Mouse (Mus musculus) left cerebral cortex, adult 11 months (tissue): Measurements from ENCODE around the gene Smpdl3a.
A peak's percentile ranks its signal among the peaks of the same experiment; 100 is the strongest.

Experiments used
- DNase-seq: peaks from one replicate; pipeline ENCODE4 v3.0.0; 2022; ENCODE audit warnings: low spot score

Smpdl3a gene

DNA sequence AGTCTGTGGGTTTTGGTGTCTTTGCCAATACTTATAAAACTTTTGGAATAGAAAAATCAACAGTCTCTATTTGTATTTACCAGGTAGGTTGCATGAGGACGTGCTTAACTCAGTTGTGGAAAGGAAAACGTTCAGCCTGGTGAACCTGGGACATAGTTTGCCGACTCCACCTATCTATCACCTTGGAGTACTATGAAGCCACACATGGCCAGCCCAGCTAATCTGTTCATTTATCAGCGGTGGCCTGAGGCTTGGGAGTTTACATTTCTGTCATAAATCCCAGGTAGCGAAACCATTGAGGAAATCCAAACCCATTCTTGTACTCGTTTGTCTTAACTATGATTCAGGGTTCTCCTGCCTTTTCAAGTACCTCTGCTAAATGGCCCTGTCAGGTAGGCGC is at the start of gene Smpdl3a:
TSS of gene Smpdl3a (plus strand) at position 318 of the 400 bp plus-strand sequence.
- no peak for DNase-seq

DNA sequence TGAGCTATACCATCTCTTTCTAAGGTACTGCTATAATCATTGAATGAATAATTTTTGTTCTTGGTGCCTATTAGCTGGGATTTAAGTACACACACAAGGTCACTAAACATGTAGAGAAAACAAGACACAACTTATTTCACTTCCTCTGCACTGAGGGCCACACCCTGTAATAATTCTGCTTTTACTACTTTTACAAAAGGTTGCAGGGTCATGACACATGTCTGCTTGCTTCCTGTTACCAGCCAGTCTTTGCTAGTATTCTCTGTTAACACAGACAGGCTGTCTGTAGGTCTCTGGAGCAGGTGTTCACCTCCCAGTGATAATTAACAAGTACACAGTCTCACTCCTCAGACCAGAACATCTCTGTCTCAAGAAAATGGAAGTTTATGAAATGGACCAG is 48.7 kb upstream of the Smpdl3a start:
- DNase-seq: no peak

DNA sequence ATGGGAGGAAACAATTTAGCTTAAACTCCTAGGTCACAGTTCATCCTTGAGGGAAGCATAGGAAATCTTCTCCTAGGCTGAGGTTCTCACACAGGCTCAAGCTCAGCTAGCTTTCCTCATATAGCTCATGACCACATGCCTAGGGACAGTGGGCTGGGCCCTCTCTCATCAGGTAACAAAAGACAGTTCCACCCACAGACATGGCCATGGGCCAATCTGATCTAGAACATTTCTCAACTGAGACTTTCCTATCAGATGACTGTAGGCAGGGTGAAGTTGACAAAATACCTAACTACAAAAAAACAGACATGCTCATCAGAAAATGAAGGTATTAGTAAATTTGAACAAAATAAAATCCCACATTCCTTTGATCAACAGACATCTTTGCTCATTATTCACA is 47.0 kb upstream of the Smpdl3a start:
- no peak for DNase-seq

DNA sequence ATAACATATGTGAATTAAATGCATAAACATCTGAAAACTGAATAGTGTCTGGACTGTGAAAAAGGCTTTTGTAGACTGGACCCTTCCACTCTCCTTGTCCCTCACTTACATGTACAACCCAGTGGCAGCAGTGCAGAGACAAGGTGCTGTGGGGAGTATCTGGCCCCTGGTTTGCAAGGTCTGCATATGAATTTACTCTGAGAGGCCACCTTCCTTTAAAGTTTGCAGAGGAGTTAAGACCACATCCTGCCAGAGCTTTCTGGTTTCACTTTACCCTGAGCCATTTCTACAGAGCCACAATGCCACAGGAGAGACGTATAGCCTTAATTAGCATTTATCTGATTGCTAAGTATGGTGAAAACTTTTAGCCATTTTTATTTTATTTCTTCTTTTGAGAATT is 40.8 kb upstream of the Smpdl3a start:
- DNase-seq: no peak

DNA sequence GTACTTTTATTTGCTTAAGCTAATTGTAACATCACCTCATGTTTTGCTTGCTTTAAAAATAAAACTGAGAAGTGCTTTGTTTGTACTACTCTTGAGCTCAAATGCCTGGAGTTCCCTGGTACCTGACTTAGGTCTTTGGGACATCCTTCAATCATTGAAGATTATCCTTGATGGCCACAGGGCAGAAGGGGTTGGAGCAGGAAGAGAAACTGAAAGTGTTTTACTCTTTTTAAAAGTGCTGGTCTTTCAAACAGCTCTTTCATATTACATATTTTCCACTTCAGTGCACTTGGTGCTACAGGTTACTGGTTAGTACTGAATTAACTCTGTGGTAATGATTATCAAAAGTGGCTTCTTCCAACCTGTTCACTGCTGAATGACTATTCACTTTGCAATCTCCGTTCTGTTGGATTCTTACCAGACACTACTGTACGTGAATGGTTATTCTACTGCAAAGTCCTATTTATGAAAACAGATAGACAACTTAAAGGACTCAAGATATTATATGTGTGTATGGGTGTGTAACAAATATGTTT is 38.9 kb upstream of the Smpdl3a start:
- DNase-seq: no peak

DNA sequence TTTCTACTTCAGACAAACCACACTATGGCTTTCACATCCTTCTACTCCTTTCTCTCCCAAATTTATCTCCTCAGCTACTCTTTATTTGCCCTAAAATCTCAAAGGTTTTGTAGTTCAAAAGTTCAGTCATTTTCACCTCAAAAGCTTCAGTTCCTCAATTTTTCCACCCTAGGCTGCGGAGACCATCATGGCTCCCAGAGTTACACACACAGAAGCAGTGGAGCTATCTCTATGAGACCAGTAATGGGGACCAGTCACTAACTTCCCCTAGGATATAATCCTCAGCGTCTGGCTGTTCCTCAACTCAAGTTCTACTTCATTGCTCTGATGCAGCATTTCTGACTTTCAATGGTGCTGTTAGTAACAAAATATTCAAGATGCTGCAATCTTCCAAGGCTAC is 35.1 kb upstream of the Smpdl3a start:
- DNase-seq: no peak

DNA sequence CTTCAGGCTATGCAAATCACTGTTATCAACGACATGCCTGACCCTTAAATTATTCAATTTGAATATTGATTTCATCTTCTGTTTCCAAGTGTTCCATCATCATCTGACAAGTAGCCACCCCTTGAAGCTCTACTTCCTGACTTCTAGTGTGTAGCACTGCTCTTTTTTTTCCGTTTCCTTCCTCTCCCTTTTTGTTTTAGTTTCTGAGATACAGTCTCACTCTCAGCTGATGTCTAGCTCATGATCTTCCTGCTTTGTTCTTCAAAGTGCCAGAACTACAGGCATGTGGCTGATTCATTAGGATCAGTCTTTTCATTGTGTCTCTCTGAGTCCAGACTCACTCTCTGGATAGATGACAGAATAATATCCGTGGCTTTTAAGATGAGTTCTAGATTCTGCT is 33.4 kb upstream of the Smpdl3a start:
- DNase-seq: no peak

DNA sequence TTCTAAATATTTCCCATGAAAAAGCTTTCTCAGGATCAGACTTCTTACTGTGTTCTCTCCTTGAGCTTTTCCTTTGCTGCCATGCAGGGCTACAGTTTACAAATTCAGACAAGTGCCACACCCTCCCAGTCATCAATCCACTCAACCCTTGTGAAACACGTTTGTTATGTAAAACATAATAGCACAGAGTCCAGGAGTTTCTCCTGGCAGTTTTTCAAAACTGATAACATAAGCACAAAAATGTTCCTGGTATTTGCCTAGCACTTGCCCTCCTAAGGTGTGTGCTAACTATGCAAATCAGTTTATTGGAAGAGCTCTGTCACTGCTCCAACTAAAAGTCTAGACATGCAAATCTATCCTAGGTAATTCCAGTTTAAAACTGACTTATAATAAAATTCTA is 31.1 kb upstream of the Smpdl3a start:
- DNase-seq: no peak

DNA sequence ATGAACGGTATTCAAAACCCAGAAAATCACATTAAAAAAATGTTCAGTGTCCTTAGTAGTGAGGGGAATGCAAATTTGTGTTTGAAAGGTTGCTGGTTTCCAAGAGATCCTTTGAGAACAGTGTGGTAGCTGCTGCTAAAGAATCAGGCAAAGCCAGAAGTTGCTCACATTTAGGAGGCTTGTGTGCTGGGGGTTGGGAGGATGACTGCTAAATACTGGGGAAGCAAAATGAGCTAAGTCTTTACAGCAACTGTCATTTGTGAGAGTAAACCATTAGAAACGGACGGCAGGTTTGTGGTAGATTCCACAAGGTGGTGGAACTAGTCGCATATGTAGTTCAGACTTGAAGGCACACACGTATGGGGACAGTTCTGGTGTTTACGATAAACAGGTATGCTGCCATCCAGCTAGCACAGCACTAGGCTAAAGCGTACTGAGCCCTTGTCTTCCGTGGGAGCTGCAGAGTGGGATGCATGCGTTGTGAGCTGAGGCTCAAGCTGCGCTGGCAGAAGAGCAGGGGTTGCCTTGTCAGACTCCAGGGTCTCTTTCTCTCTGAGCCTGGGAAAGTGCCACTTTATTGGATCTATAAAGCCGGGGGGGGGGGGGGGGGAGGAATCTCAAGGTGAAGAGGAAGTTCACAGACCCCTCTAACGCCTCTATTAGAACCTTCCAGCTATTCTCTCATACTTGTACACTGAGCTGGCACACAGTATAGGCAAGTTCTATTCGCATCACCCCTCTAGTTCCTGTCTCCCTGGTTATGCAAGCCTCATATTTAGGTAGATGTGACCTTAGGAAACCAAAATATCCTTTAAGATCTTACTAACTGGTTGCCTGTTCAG is 10.6 kb upstream of the Smpdl3a start:
- DNase-seq: no peak

DNA sequence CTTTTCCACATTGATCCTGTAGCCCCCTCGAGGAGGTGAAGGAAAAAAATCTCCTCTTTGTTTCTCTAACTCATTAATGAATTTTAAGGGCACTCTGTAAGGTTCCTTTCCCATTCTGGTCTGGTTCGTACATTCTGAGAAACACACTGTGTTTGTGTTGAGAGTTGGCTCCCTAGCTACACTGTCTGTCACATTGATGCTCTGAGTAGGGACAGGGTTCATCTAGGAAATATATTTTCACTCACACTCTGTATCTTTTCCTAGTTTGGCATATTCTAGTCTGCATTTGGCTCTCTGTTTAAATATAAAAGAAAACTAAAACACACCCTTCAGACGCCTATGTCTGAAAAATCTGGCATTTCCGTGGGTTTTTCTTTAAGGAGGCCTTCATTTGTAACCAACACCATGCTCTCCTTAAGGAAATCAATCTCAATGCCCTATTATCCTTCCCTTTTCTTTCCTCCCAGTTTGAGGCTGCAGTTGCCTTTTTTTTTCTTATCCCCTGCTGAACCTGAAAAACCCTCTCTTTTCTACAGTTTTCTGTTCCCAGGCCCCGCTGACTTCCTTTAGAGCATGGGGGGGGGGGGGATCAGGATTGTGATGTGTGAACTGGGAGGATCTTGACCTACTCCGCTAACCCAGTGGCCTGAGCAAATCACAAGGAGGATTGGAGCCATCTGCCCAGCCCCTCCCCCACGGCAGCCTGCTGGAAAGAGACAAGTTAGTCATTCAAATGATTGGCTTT is 9.8 kb upstream of the Smpdl3a start:
- peak; percentile 57 for DNase-seq

DNA sequence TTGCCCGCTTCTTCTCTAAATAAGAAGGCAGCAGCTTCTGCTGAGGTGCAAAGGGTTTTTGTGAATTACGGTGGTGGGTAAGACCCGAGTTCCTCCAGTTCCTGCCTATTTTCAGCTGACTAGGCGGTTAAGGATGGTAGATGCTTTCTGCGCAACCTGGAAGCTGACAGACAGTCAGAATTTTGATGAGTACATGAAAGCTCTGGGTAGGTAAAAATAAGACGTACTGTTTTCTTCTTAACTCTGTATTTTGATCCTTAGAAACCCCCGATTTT is 9.3 kb upstream of the Smpdl3a start, which contains the start of gene Fabp7:
TSS of gene Fabp7 (plus strand) at position 6 of the 275 bp plus-strand sequence.
- DNase-seq: no peak

DNA sequence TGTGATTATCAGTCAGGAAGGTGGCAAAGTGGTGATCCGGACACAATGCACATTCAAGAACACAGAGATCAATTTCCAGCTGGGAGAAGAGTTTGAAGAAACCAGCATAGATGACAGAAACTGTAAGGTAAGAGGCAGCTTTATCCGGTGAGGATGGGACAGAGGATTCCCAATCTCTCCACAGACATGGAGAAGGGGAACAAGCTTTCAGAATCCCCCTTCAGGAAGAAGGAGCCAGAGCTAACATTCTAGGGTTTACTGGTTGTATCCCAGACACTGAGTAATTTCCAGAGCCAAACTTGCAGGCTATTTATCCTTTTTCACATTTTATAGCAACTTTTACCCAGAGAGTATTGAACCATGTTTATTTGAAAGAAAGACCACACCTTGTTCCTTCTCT is 8.6 kb upstream of the Smpdl3a start:
- no peak for DNase-seq

DNA sequence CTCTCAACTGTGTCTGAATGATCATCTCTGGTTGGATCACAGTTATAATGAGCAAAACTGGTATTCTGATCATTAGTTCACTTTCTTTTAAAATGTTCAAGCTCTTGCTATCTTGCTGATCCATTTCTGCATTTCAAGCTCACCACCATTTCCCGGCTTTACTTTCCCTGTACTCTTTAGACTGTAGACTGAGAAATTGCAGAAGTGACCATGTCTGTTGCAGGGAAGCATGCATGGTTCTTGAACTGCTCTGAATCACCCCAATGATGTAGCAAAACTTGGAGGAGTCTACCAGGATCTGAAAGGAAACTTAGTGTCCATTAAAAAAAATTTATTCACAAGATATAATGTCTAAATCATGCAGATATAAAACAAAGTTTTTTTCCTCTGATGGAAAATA is 1.2 kb upstream of the Smpdl3a start:
- DNase-seq: no peak

DNA sequence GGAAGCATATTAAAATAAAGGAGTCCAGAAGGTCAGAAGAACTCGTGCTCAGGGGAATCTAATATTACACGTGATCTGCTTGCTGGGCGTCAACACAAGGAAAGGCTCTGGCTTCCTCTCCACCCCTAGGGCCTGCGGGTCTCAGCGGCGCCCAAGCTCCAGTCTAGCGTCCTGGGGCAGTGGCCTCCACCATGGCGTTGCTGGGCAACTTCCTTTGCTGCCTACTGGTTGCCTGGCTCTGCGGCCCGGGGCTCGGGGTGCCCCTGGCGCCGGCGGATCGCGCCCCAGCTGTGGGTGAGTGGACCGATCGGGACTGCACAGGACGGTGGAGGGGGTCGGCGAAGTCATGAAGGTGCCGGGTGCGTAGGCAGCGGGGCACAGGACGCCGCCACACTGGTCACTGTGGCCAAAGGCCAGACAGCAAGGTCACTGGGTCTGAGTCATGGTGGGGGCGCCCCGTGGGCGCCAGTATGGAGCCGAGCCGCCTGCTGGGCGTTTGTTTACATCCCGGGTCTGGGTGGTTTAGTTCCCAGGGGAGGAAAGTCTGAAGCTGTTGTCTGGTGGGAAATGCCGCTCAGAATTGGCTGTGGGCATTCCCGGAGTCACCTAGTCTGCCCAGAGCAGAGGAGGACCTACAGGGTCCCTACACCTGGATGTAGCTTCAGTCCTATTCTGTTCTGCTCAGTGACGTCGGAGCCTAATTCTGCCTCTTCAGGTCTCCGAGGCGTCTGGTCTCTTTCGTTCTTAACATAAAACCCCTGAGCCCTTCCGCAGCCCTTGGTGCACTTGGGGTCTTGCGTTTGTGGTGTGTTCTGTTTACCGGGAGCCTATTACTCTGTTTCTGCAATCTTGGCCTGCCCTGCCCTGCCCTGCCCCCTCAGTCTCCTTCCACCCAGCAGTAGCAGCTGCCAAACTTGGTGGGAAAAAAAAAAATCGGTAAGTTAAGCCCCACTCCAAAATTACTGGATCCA is 641 bp downstream of the Smpdl3a start:
- no peak for DNase-seq

DNA sequence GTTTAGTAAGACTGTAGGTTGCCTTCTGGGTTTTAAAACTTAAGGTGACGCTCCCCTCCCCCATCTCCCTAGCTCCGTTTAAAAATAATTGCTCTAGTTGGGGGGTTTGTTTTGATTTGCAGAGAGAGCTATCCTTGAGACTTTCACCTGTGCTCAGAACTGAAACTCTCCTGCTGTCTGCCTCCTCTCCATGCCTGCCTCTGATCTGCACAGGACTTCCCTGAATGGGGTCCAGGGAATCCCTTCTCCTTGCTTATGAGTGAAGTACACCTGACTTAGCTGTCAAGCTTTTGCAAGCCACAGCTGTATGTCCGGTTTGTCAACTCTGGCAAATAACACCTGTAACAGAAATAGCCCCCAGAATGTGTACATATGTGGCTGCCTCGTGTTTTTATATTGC is 1.4 kb downstream of the Smpdl3a start:
- DNase-seq: no peak

DNA sequence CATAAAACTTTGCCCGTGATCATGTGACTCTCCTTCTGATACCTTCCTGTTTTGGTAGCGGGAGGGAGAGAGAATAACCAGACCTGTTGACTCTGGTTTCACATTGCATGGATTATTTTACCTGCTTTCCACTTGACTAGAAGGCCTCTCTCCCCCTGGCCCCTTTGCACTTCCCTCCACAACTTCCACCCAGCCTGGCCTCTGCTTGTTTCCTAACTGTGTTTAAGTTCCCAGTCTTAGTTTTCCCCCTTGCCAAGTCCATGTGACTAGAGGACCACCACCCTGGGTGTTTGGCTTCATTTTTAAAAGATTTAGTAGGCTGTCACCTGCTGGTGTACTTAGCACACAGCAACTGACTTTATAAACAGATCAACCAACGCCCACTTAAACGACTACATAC is 1.9 kb downstream of the Smpdl3a start:
- no peak for DNase-seq

DNA sequence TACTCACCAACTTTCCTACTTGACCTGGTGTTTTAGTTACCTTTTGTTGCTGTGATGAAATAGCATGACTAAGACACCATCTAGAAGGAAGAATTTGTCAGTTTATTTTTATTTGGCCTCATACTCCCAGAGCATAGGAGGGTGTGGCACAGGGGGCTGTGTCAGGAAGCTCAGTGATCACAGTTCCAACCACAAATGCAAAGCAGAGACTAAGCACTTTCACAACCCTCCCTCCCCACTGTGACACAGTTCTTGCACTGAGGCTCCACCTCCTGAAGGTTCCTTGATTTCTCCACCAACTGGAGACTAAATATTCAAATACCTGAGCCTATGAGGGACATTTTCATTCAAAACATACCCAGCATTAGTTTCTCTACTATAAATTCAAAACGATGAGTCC is 5.4 kb downstream of the Smpdl3a start:
- no peak for DNase-seq

DNA sequence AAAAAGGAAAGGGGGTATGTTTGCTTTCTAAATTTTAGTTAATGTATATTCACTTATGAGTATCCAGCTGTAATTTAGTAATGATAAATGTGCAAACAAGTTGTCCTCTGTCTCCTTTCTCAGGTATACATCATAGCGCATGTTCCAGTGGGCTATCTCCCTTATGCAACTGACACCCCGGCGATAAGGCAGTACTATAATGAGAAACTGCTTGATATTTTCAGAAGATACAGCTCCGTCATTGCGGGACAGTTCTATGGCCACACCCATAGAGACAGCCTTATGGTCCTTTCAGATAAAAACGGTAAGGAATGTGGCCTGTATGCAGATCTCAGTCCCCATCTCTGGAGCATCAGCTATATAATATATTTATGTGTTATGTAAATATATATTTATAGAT is 13.6 kb downstream of the Smpdl3a start:
- no peak for DNase-seq

DNA sequence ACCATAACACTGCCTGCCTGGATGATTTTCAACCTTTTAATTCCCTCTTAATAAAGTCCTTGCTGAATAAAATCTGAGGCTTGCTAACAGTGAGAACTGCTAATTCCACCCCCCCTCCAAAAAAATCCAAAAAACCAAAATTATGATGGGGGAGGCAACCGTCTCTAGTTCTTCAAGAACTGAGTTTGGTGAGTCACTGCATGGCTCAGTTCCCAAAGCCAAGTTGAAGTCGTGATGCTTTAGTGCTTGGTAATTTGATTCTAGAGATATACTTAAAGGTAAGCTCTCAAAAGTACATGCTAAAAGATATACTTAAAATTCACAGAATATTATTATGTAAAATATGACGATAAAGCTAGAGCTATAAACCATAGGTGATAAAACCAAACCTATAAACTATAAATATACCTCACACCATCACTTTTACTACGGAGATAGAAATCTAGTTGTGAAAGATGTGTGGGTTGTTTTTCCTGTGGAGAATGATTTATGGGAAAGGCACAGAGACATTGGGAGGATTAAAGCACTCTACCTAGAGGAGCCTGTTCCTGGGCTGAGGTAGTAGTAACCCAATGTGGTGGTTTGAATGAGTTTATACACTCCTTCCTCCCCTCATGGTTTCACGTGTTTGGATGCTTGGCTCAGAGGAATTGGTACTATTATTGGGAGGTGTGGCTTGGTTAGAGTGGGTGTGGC is 18.2 kb downstream of the Smpdl3a start:
- DNase-seq: no peak

DNA sequence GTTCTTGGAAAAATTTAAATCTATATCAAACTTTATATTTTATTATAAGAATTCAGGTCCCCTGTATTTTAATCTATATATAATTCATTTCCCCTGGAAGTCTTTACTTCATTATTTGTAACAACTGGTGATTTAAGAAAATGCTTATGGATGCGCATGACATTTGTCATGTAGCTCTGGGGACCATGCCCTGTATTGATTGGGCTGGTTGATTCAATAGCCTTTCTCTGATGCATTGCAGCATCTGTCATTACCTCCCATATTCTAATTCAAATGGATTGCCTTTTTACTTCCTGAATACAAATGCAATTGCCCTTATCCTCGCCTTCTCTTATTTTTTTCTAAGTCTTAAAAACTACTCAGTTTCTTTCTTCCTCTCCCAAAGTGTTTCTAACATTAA is 20.2 kb downstream of the Smpdl3a start:
- no peak for DNase-seq

DNA sequence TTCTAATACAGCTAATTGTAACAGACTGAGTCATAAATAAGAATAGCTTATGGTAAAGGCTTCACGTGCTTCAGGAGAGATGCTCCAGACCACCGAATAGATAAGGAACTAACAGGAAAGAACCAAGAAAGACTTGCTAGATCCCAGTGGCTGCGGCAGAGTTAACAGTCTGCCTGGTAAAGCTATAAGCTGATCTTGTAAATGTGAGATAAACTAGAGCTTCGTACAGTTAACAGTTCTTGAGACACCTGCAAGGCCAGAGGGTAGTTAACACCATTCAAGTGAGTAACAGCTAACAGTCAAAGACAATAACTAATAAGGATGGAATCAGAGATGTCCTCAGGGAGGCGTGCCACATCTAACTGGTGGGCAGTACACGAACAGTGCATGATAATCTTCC is 21.7 kb downstream of the Smpdl3a start:
- no peak for DNase-seq

DNA sequence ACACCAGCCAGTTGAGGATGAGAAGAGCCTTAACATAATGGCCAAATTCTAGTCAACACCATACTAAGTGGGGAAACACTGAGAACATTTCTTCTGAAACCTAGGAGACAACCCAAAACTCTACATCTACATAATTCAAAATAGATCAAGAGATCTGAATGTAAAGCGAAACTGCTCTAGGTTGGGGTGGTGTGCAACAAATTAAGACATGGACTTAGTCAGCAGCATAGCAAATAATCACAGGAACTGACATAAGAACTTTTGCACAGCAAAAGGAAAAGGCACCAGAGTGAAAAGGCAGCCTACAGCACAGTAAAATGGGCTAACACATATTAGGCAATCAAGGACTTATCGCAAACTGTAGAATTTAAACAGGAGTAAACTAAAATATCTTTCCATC is 25.1 kb downstream of the Smpdl3a start:
- DNase-seq: no peak
